Mouse (Mus musculus) retina, embryonic 14.5 days (tissue): ENCODE data around the gene H2-Ab1.
"Not testable (repeated sequence)": the region's sequence is repeated elsewhere in the genome, so short reads cannot be mapped to it uniquely, and the experiment has no call there.

ENCODE experiments used
- DNase-seq: peaks from one replicate; pipeline ENCODE4 v3.0.0-alpha.2; 2015; ENCODE audit warnings: low spot score

H2-Ab1 gene

GRCm38 (mm10) chr17:34257594-34258375, at the start of gene H2-Ab1:
Gene H2-Ab1 (plus strand): TSS chr17:34257689.
- DNase-seq, result peak; percentile 59

GRCm38 (mm10) chr17:34207866-34208265, 49.6 kb upstream of the H2-Ab1 start:
- no peak for DNase-seq

- no peak for DNase-seq
These were observed 49.1 kb upstream of the H2-Ab1 start for GRCm38 (mm10) chr17:34208421-34208820.

- no peak for DNase-seq
These were observed 47.8 kb upstream of the H2-Ab1 start for GRCm38 (mm10) chr17:34209680-34210079.

- no peak for DNase-seq
These were observed 46.9 kb upstream of the H2-Ab1 start for GRCm38 (mm10) chr17:34210599-34210998.

GRCm38 (mm10) chr17:34211746-34212365, 45.6 kb upstream of the H2-Ab1 start:
- no peak for DNase-seq

- no peak for DNase-seq
These were observed 43.6 kb upstream of the H2-Ab1 start for GRCm38 (mm10) chr17:34213936-34214335.

GRCm38 (mm10) chr17:34215176-34215575, 42.3 kb upstream of the H2-Ab1 start:
- DNase-seq, result no peak

- DNase-seq, result no peak
These were observed 40.1 kb upstream of the H2-Ab1 start for GRCm38 (mm10) chr17:34217216-34217928.

GRCm38 (mm10) chr17:34217986-34218385, 39.5 kb upstream of the H2-Ab1 start:
- no peak for DNase-seq

- DNase-seq, result no peak
These were observed 38.8 kb upstream of the H2-Ab1 start for GRCm38 (mm10) chr17:34218675-34219074.

GRCm38 (mm10) chr17:34219096-34219495, 38.4 kb upstream of the H2-Ab1 start:
- not testable (repeated sequence) for DNase-seq

GRCm38 (mm10) chr17:34219801-34220200, 37.7 kb upstream of the H2-Ab1 start:
- not testable (repeated sequence) for DNase-seq

GRCm38 (mm10) chr17:34220401-34220800, 37.1 kb upstream of the H2-Ab1 start:
- not testable (repeated sequence) for DNase-seq

GRCm38 (mm10) chr17:34224816-34225215, 32.7 kb upstream of the H2-Ab1 start:
- DNase-seq, result no peak

- no peak for DNase-seq
These were observed 32.1 kb upstream of the H2-Ab1 start for GRCm38 (mm10) chr17:34225426-34225825.

- DNase-seq, result not testable (repeated sequence)
These were observed 31.6 kb upstream of the H2-Ab1 start for GRCm38 (mm10) chr17:34225911-34226310.

GRCm38 (mm10) chr17:34230971-34231370, 26.5 kb upstream of the H2-Ab1 start:
- DNase-seq, result not testable (repeated sequence)

GRCm38 (mm10) chr17:34232021-34232420, 25.5 kb upstream of the H2-Ab1 start:
- not testable (repeated sequence) for DNase-seq

- peak; percentile 84 for DNase-seq
These were observed 22.6 kb upstream of the H2-Ab1 start for GRCm38 (mm10) chr17:34234926-34235325.

GRCm38 (mm10) chr17:34236691-34237090, 20.8 kb upstream of the H2-Ab1 start:
- no peak for DNase-seq

- DNase-seq, result no peak
These were observed 19.7 kb upstream of the H2-Ab1 start for GRCm38 (mm10) chr17:34237741-34238140.

- DNase-seq, result peak; percentile 46
These were observed 18.8 kb upstream of the H2-Ab1 start, which contains the start of gene H2-Ob for GRCm38 (mm10) chr17:34238706-34239105. Gene H2-Ob (plus strand): TSS chr17:34238903.
